Mouse (Mus musculus): ENCODE results near the gene Sult2a7. TPM values are rescaled to one million over a fixed set of nuclear protein-coding genes. Genes with fewer than 3 reads are reported as not detected.

Sult2a7 gene
- polyA plus RNA-seq (2015; fragmentation: Nextera tagmentation; extraction: Ambion mirVana) = not detected in 2 replicates

GRCm38 (mm10) chr7:14494130-14494529, at the start of gene Sult2a7:
Sult2a7 (minus strand) TSS chr7:14494230.
- no peaks in the 10 kb centered on the region for H3K4me1 ChIP-seq (ENCODE audit: control insufficient read depth, low read depth, low read length)
- no peak within 1 kb of the TSS for H3K27ac ChIP-seq (ENCODE audit: low read length)
- no peaks in the 10 kb centered on the region for H3K27me3 ChIP-seq (ENCODE audit: control insufficient read depth, insufficient read depth, low read depth, low read length)
- no peak within 1 kb of the TSS for H3K4me3 ChIP-seq (ENCODE audit: low read depth, low read length)
- no peak for ATAC-seq (ENCODE audit: low read depth)
- no peak within 1 kb of the TSS for H3K9ac ChIP-seq (ENCODE audit: low read depth, low read length)
- H3K9me3 ChIP-seq (replicated peaks; ENCODE audit: control insufficient read depth, low read length) = no peaks in the 10 kb centered on the region
- no peaks in the 10 kb centered on the region for H3K36me3 ChIP-seq (ENCODE audit: control insufficient read depth, insufficient read depth)
- WGBS (ENCODE audit: insufficient replicate concordance) = 62% methylated on average over 4 of the region's 4 CpGs
- no peak within 1 kb of the TSS for H3K4me2 ChIP-seq (ENCODE audit: low read depth, low read length)

GRCm38 (mm10) chr7:14525280-14525679, 31.2 kb upstream of the Sult2a7 start:
- Histone ChIP-seq H3K9ac (ENCODE audit: low read depth, low read length) (no peak overlapping the region), H3K27me3 (ENCODE audit: control insufficient read depth, insufficient read depth, low read depth, low read length) (no peaks in the 10 kb centered on the region), H3K27ac (ENCODE audit: low read length) (no peak overlapping the region), H3K4me2 (ENCODE audit: low read depth, low read length) (no peak overlapping the region), H3K4me1 (ENCODE audit: control insufficient read depth, low read depth, low read length) (no peaks in the 10 kb centered on the region), H3K4me3 (ENCODE audit: low read depth, low read length) (no peak overlapping the region), H3K36me3 (ENCODE audit: control insufficient read depth, insufficient read depth) (no peaks in the 10 kb centered on the region), H3K9me3 (replicated peaks; ENCODE audit: control insufficient read depth, low read length) (no peaks in the 10 kb centered on the region)
- 36% methylated on average over 1 of the region's 1 CpGs for WGBS (ENCODE audit: insufficient replicate concordance)
- peak; percentile 93 for ATAC-seq (ENCODE audit: low read depth)

DNA sequence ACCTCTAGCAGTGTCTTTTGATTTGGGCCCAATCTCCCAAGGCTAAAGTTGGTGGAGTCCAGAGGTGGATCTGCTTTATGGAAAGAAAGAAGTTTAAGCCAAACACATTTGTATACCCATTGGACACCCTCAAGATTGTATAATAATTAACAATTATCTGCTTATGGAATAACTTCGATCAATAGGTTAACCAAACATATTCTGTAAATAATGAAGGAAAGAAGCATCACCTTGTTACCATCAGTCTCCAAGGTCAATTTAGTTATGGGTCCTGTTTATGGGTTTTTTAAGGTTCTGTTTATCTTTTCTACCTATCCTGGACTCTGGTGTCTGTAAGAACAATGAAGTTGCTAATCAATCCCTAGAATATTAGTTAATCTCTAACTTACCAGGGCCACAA, 28.6 kb upstream of the Sult2a7 start:
- no peaks in the 10 kb centered on the region for H3K36me3 ChIP-seq (ENCODE audit: control insufficient read depth, insufficient read depth)
- H3K27ac ChIP-seq (ENCODE audit: low read length) = no peak overlapping the region
- ATAC-seq (ENCODE audit: low read depth) = peak; percentile 33; the same call in 1 of the 2 replicates
- H3K4me1 ChIP-seq (ENCODE audit: control insufficient read depth, low read depth, low read length) = no peaks in the 10 kb centered on the region
- H3K9ac ChIP-seq (ENCODE audit: low read depth, low read length) = no peak overlapping the region
- no peak overlapping the region for H3K4me2 ChIP-seq (ENCODE audit: low read depth, low read length)
- H3K27me3 ChIP-seq (ENCODE audit: control insufficient read depth, insufficient read depth, low read depth, low read length) = no peaks in the 10 kb centered on the region
- 59% methylated on average over 1 of the region's 1 CpGs for WGBS (ENCODE audit: insufficient replicate concordance)
- H3K9me3 ChIP-seq (replicated peaks; ENCODE audit: control insufficient read depth, low read length) = no peaks in the 10 kb centered on the region
- H3K4me3 ChIP-seq (ENCODE audit: low read depth, low read length) = no peak overlapping the region

DNA sequence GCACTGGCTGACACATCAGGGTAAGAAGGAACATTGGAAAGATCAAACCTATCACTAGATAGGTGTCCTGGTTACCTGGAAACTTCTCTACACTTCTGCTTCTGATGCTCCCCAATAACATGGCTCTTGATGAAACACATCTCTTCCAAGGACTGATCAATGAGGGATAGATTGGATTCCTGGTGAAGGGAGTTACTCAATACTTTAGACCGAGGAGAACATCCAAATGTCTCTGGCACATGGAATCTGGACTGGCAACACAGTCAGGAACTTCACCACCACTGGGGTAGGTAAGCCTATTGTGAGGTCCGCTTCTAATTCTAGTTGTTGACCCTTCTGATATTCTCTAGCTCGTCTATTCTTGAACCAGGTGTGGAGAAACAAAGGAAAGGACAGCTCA, 24.3 kb upstream of the Sult2a7 start:
- no peaks in the 10 kb centered on the region for H3K27me3 ChIP-seq (ENCODE audit: control insufficient read depth, insufficient read depth, low read depth, low read length)
- 58% methylated on average over 3 of the region's 3 CpGs for WGBS (ENCODE audit: insufficient replicate concordance)
- no peaks in the 10 kb centered on the region for H3K36me3 ChIP-seq (ENCODE audit: control insufficient read depth, insufficient read depth)
- no peaks in the 10 kb centered on the region for H3K9me3 ChIP-seq (replicated peaks; ENCODE audit: control insufficient read depth, low read length)
- H3K27ac ChIP-seq (ENCODE audit: low read length) = no peak overlapping the region
- H3K4me2 ChIP-seq (ENCODE audit: low read depth, low read length) = no peak overlapping the region
- H3K4me3 ChIP-seq (ENCODE audit: low read depth, low read length) = no peak overlapping the region
- H3K9ac ChIP-seq (ENCODE audit: low read depth, low read length) = no peak overlapping the region
- ATAC-seq (ENCODE audit: low read depth) = no peak
- H3K4me1 ChIP-seq (ENCODE audit: control insufficient read depth, low read depth, low read length) = no peaks in the 10 kb centered on the region

GRCm38 (mm10) chr7:14492886-14493285, 1.1 kb downstream of the Sult2a7 start:
- 47% methylated on average over 3 of the region's 3 CpGs for WGBS (ENCODE audit: insufficient replicate concordance)
- H3K4me3 ChIP-seq (ENCODE audit: low read depth, low read length) = no peak overlapping the region
- H3K9ac ChIP-seq (ENCODE audit: low read depth, low read length) = no peak overlapping the region
- no peaks in the 10 kb centered on the region for H3K9me3 ChIP-seq (replicated peaks; ENCODE audit: control insufficient read depth, low read length)
- no peak for ATAC-seq (ENCODE audit: low read depth)
- no peaks in the 10 kb centered on the region for H3K4me1 ChIP-seq (ENCODE audit: control insufficient read depth, low read depth, low read length)
- H3K27ac ChIP-seq (ENCODE audit: low read length) = no peak overlapping the region
- H3K4me2 ChIP-seq (ENCODE audit: low read depth, low read length) = no peak overlapping the region
- no peaks in the 10 kb centered on the region for H3K27me3 ChIP-seq (ENCODE audit: control insufficient read depth, insufficient read depth, low read depth, low read length)
- no peaks in the 10 kb centered on the region for H3K36me3 ChIP-seq (ENCODE audit: control insufficient read depth, insufficient read depth)

GRCm38 (mm10) chr7:14446534-14446933, 47.5 kb downstream of the Sult2a7 start, which contains the start of gene Sult2a8:
Sult2a8 (minus strand) TSS chr7:14446769.
- H3K4me3 ChIP-seq (ENCODE audit: low read depth, low read length) = no peak within 1 kb of the TSS
- no peaks in the 10 kb centered on the region for H3K27me3 ChIP-seq (ENCODE audit: control insufficient read depth, insufficient read depth, low read depth, low read length)
- no peaks in the 10 kb centered on the region for H3K4me1 ChIP-seq (ENCODE audit: control insufficient read depth, low read depth, low read length)
- H3K9ac ChIP-seq (ENCODE audit: low read depth, low read length) = no peak within 1 kb of the TSS
- no peaks in the 10 kb centered on the region for H3K36me3 ChIP-seq (ENCODE audit: control insufficient read depth, insufficient read depth)
- 46% methylated on average over 3 of the region's 3 CpGs for WGBS (ENCODE audit: insufficient replicate concordance)
- H3K4me2 ChIP-seq (ENCODE audit: low read depth, low read length) = no peak within 1 kb of the TSS
- ATAC-seq (ENCODE audit: low read depth) = no peak
- no peak within 1 kb of the TSS for H3K27ac ChIP-seq (ENCODE audit: low read length)
- H3K9me3 ChIP-seq (replicated peaks; ENCODE audit: control insufficient read depth, low read length) = no peaks in the 10 kb centered on the region

DNA sequence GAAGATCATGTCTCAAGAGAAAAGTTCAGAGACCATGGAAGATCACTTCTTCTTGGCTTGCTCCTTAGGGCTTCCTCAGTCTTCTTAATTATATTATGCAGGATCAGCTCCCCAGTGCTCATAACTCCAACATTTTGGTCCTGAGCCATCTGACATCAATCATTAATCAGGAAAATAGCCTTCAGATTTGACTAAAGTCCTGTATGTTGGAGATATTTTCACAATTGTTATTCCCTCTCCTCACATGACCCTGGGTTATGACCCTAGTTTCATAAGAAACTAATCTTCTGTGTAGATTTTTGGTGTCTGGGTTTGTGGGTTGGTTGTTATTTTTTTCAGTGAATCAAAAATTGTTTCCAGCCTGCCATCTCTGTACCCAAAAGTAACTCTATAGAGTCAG, 54.4 kb downstream of the Sult2a7 start:
- no peaks in the 10 kb centered on the region for H3K9me3 ChIP-seq (replicated peaks; ENCODE audit: control insufficient read depth, low read length)
- H3K27me3 ChIP-seq (ENCODE audit: control insufficient read depth, insufficient read depth, low read depth, low read length) = no peaks in the 10 kb centered on the region
- H3K4me3 ChIP-seq (ENCODE audit: low read depth, low read length) = no peak overlapping the region
- H3K27ac ChIP-seq (ENCODE audit: low read length) = no peak overlapping the region
- H3K4me2 ChIP-seq (ENCODE audit: low read depth, low read length) = no peak overlapping the region
- ATAC-seq (ENCODE audit: low read depth) = no peak
- H3K4me1 ChIP-seq (ENCODE audit: control insufficient read depth, low read depth, low read length) = no peaks in the 10 kb centered on the region
- H3K36me3 ChIP-seq (ENCODE audit: control insufficient read depth, insufficient read depth) = no peaks in the 10 kb centered on the region
- no peak overlapping the region for H3K9ac ChIP-seq (ENCODE audit: low read depth, low read length)

- ATAC-seq (ENCODE audit: low read depth) = peak; percentile 87
- H3K27me3 ChIP-seq (ENCODE audit: control insufficient read depth, insufficient read depth, low read depth, low read length) = no peaks in the 10 kb centered on the region
- H3K4me2 ChIP-seq (ENCODE audit: low read depth, low read length) = no peak overlapping the region
- H3K4me3 ChIP-seq (ENCODE audit: low read depth, low read length) = no peak overlapping the region
- no peaks in the 10 kb centered on the region for H3K9me3 ChIP-seq (replicated peaks; ENCODE audit: control insufficient read depth, low read length)
- no peaks in the 10 kb centered on the region for H3K36me3 ChIP-seq (ENCODE audit: control insufficient read depth, insufficient read depth)
- H3K9ac ChIP-seq (ENCODE audit: low read depth, low read length) = no peak overlapping the region
- no peaks in the 10 kb centered on the region for H3K4me1 ChIP-seq (ENCODE audit: control insufficient read depth, low read depth, low read length)
- H3K27ac ChIP-seq (ENCODE audit: low read length) = no peak overlapping the region
- WGBS (ENCODE audit: insufficient replicate concordance) = 42% methylated on average over 1 of the region's 1 CpGs
Measured at GRCm38 (mm10) chr7:14438484-14438883, 55.5 kb downstream of the Sult2a7 start.

GRCm38 (mm10) chr7:14438029-14438428, 56.0 kb downstream of the Sult2a7 start:
- peak; percentile 39 for ATAC-seq (ENCODE audit: low read depth)
- H3K4me2 ChIP-seq (ENCODE audit: low read depth, low read length) = no peak overlapping the region
- no peaks in the 10 kb centered on the region for H3K4me1 ChIP-seq (ENCODE audit: control insufficient read depth, low read depth, low read length)
- 37% methylated on average over 2 of the region's 2 CpGs for WGBS (ENCODE audit: insufficient replicate concordance)
- H3K4me3 ChIP-seq (ENCODE audit: low read depth, low read length) = no peak overlapping the region
- no peaks in the 10 kb centered on the region for H3K27me3 ChIP-seq (ENCODE audit: control insufficient read depth, insufficient read depth, low read depth, low read length)
- H3K27ac ChIP-seq (ENCODE audit: low read length) = no peak overlapping the region
- no peaks in the 10 kb centered on the region for H3K9me3 ChIP-seq (replicated peaks; ENCODE audit: control insufficient read depth, low read length)
- no peak overlapping the region for H3K9ac ChIP-seq (ENCODE audit: low read depth, low read length)
- H3K36me3 ChIP-seq (ENCODE audit: control insufficient read depth, insufficient read depth) = no peaks in the 10 kb centered on the region

All from liver, embryonic 16.5 days (tissue).